ENCODE assay signal across 13 mouse cellular contexts in the genomic region with DNA sequence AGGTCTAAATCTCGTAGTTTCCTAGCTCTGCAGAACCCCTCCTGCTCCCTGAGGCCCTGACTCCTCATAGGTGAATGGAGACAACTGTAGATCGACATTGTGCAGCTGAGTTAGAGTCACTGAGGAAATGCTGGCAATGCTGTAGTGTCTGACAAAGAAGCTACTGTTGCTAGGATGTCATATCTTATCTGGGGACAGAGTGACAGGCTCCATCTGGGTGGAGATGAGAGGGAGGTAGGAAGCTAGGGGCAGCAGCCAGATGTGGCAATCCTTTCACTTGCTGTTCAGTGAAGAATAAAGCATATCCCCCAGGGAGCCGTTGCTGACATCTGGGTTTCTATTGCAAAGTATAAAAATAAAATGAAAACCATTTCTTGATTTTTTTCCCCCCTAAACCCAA.
"Had no signal": no experiment of that assay in that cellular context is flagged by ENCODE, and none has a peak within 500 bp of the region (broad histone marks: within the 10 kb centered on the region; RNA-seq: fewer than 3 reads in every experiment).

No protein-coding gene starts in this region.

- H3K36me3 ChIP-seq: limb, embryonic 13.5 days; midbrain, embryonic 12.5 days; neural tube, embryonic 15.5 days had no signal

- H3K4me1 ChIP-seq: limb, embryonic 13.5 days; midbrain, embryonic 12.5 days; neural tube, embryonic 15.5 days had no signal

- H3K9ac ChIP-seq: limb, embryonic 13.5 days; liver, embryonic 14.5 days; midbrain, embryonic 12.5 days; neural tube, embryonic 15.5 days had no signal

- DNase-seq: kidney, postnatal 25 days; left cerebral cortex, postnatal 4 days; lung, adult 18-20 months; lung, postnatal 14 days; right cerebral cortex, adult 18-20 months; right cerebral cortex, postnatal 25 days; thymus, postnatal 4 days had no signal

- H3K27ac ChIP-seq: limb, embryonic 13.5 days; liver, embryonic 14.5 days; midbrain, embryonic 12.5 days; stomach, postnatal 0 days had no signal

- H3K9me3 ChIP-seq: limb, embryonic 13.5 days; midbrain, embryonic 12.5 days; neural tube, embryonic 15.5 days had no signal

- H3K4me3 ChIP-seq: limb, embryonic 13.5 days; midbrain, embryonic 12.5 days; myocyte; neural tube, embryonic 15.5 days had no signal

- H3K27me3 ChIP-seq: limb, embryonic 13.5 days; midbrain, embryonic 12.5 days; neural tube, embryonic 15.5 days had no signal

- H3K4me2 ChIP-seq: limb, embryonic 13.5 days; midbrain, embryonic 12.5 days; neural tube, embryonic 15.5 days had no signal
